Mouse (Mus musculus): Measurements from ENCODE around the gene Snf8. TPM values are rescaled to one million over a fixed set of nuclear protein-coding genes. Genes with fewer than 3 reads are reported as not detected.

The Snf8 gene
- polyA plus RNA-seq (2015; fragmentation: Nextera tagmentation; extraction: Ambion mirVana) = 80.5 and 92.6 TPM in 2 replicates

- peak; percentile 90 for ATAC-seq (ENCODE audit: insufficient read depth, low FRiP score)
Observed at GRCm38 (mm10) chr11:96034596-96035052, at the start of gene Snf8. Gene Snf8, plus strand, starts transcription at chr11:96034885.

DNA sequence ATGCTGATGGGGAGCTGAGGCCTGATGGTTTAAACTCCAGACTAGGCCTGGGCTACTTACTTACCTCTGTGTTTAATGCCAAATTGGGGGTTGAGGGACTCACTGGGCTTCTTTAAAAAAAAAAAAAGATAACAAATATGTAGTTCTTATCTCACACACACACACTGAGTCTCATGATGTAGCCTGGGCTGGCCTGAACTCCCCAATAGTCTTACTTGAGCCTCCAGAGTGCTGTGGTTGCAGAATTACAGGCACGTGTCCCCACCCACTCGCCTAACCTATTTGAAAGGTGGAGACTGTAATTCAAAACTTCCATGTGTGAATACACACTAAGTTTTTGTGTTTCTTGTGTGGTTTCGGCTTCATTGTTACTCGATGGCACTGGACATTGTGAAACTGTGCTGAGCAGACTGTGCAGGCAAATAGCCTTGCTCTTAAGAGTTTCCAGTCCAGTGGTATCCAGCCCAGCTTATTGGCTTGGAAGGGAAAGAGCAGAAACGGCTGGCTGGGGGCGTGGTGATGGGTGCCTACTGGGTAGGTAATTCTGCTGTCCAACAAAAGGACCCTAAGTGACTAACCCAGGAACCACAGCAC, 46.7 kb upstream of the Snf8 start:
- Histone ChIP-seq H3K9me3 (replicated peaks; ENCODE audit: control insufficient read depth, low read length) (no peaks in the 10 kb centered on the region), H3K4me1 (ENCODE audit: control insufficient read depth, insufficient read depth, low read length) (peaks cover 51% of the 10 kb centered on the region), H3K36me3 (ENCODE audit: control insufficient read depth, insufficient read depth, low read length) (no peaks in the 10 kb centered on the region), H3K27me3 (ENCODE audit: control insufficient read depth, insufficient read depth, low read length) (no peaks in the 10 kb centered on the region), H3K4me2 (ENCODE audit: low read depth, low read length) (no peak overlapping the region), H3K27ac (ENCODE audit: low read length) (peak overlapping the region; percentile 78), H3K4me3 (replicated peaks; ENCODE audit: low read length) (no peak overlapping the region), H3K9ac (ENCODE audit: low read length) (peak overlapping the region; percentile 7; the same call in 1 of the 2 replicates)
- ATAC-seq (ENCODE audit: insufficient read depth, low FRiP score) = no peak
- 64% methylated on average over 6 of the region's 6 CpGs for WGBS

More at GRCm38 (mm10) chr11:96034596-96035052, at the start of gene Snf8:
- Histone ChIP-seq H3K4me2 (ENCODE audit: low read depth, low read length) (peak within 1 kb of the TSS; percentile 95), H3K4me3 (replicated peaks; ENCODE audit: low read length) (peak within 1 kb of the TSS; percentile 91), H3K4me1 (ENCODE audit: control insufficient read depth, insufficient read depth, low read length) (peaks cover 16% of the 10 kb centered on the region), H3K9me3 (replicated peaks; ENCODE audit: control insufficient read depth, low read length) (no peaks in the 10 kb centered on the region), H3K27me3 (ENCODE audit: control insufficient read depth, insufficient read depth, low read length) (no peaks in the 10 kb centered on the region), H3K36me3 (ENCODE audit: control insufficient read depth, insufficient read depth, low read length) (peaks cover 4% of the 10 kb centered on the region; the same call in 1 of the 2 replicates), H3K27ac (ENCODE audit: low read length) (peak within 1 kb of the TSS; percentile 74), H3K9ac (ENCODE audit: low read length) (peak within 1 kb of the TSS; percentile 89)
- WGBS = under 1% methylated on average over 29 of the region's 29 CpGs

- no peaks in the 10 kb centered on the region for H3K27me3 ChIP-seq (ENCODE audit: control insufficient read depth, insufficient read depth, low read length)
- H3K36me3 ChIP-seq (ENCODE audit: control insufficient read depth, insufficient read depth, low read length) = no peaks in the 10 kb centered on the region
- peak overlapping the region; percentile 7; the same call in 1 of the 2 replicates for H3K9ac ChIP-seq (ENCODE audit: low read length)
- peak; percentile 59; the same call in 1 of the 2 replicates for ATAC-seq (ENCODE audit: insufficient read depth, low FRiP score)
- H3K9me3 ChIP-seq (replicated peaks; ENCODE audit: control insufficient read depth, low read length) = no peaks in the 10 kb centered on the region
- WGBS = 39% methylated on average over 9 of the region's 9 CpGs
- no peak overlapping the region for H3K4me3 ChIP-seq (replicated peaks; ENCODE audit: low read length)
- H3K4me1 ChIP-seq (ENCODE audit: control insufficient read depth, insufficient read depth, low read length) = peaks cover 51% of the 10 kb centered on the region
- peak overlapping the region; percentile 78 for H3K27ac ChIP-seq (ENCODE audit: low read length)
- H3K4me2 ChIP-seq (ENCODE audit: low read depth, low read length) = no peak overlapping the region
Observed at GRCm38 (mm10) chr11:95988533-95988932, 46.2 kb upstream of the Snf8 start.

- no peak overlapping the region for H3K9ac ChIP-seq (ENCODE audit: low read length)
Observed at GRCm38 (mm10) chr11:95989864-95990263, 44.8 kb upstream of the Snf8 start.

GRCm38 (mm10) chr11:95990431-95990830, 44.3 kb upstream of the Snf8 start:
- peaks cover 55% of the 10 kb centered on the region for H3K4me1 ChIP-seq (ENCODE audit: control insufficient read depth, insufficient read depth, low read length)
- no peak for ATAC-seq (ENCODE audit: insufficient read depth, low FRiP score)
- peak overlapping the region; percentile 85 for H3K9ac ChIP-seq (ENCODE audit: low read length)
- peak overlapping the region; percentile 73 for H3K4me2 ChIP-seq (ENCODE audit: low read depth, low read length)
- H3K27ac ChIP-seq (ENCODE audit: low read length) = peak overlapping the region; percentile 80
- H3K9me3 ChIP-seq (replicated peaks; ENCODE audit: control insufficient read depth, low read length) = no peaks in the 10 kb centered on the region
- WGBS = 46% methylated on average over 4 of the region's 4 CpGs
- no peaks in the 10 kb centered on the region for H3K27me3 ChIP-seq (ENCODE audit: control insufficient read depth, insufficient read depth, low read length)
- no peaks in the 10 kb centered on the region for H3K36me3 ChIP-seq (ENCODE audit: control insufficient read depth, insufficient read depth, low read length)
- H3K4me3 ChIP-seq (replicated peaks; ENCODE audit: low read length) = peak overlapping the region; percentile 52

More at GRCm38 (mm10) chr11:95989864-95990263, 44.8 kb upstream of the Snf8 start:
- ATAC-seq (ENCODE audit: insufficient read depth, low FRiP score) = no peak
- H3K27ac ChIP-seq (ENCODE audit: low read length) = peak overlapping the region; percentile 78; the same call in 1 of the 2 replicates
- no peaks in the 10 kb centered on the region for H3K9me3 ChIP-seq (replicated peaks; ENCODE audit: control insufficient read depth, low read length)
- no peak overlapping the region for H3K4me3 ChIP-seq (replicated peaks; ENCODE audit: low read length)
- peaks cover 52% of the 10 kb centered on the region for H3K4me1 ChIP-seq (ENCODE audit: control insufficient read depth, insufficient read depth, low read length)
- WGBS = 67% methylated on average over 8 of the region's 8 CpGs
- no peak overlapping the region for H3K4me2 ChIP-seq (ENCODE audit: low read depth, low read length)
- H3K36me3 ChIP-seq (ENCODE audit: control insufficient read depth, insufficient read depth, low read length) = no peaks in the 10 kb centered on the region
- H3K27me3 ChIP-seq (ENCODE audit: control insufficient read depth, insufficient read depth, low read length) = no peaks in the 10 kb centered on the region

DNA sequence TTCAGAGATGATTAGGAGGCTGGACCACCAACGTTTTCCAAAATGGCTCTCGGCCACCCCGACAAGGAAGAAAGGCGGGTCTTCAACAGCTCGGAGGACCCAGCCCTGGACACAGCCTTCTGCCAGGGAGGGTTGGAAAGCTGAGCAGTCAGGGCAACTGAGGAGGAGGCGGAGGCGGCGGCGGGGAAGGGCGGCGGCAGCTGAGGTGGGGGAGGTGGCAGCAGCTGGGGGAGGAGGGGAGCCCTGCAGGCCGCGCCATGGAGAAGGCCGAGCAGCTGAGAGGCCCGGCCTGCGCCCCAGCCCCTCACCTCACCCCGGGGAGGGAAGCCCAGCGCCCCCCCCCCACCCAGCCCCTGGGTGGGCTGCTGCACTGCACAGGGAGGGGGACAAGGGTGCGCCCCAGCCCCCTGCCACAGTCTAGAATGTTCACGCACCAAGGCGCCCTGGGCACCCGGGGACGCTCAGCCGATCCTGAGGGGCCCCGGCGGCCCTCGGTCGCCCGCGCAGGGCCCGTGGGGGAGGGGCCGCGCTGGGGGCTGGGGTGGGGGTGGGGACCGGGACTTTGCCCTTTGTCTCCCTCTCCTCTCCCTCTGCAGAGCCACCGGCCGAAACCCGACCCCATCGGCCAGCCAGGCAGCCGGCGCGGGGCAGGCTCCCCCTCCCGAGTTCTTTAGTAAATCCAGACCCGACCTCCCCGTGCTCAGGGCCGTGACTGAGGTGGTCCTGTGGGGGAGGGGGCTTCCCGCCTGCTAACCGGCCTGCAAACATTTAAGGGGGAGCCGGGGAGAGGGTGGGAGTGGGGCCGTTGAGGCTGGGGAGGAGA, 43.6 kb upstream of the Snf8 start:
- 12% methylated on average over 40 of the region's 49 CpGs for WGBS
- H3K27me3 ChIP-seq (ENCODE audit: control insufficient read depth, insufficient read depth, low read length) = no peaks in the 10 kb centered on the region
- H3K27ac ChIP-seq (ENCODE audit: low read length) = peak overlapping the region; percentile 80
- no peaks in the 10 kb centered on the region for H3K9me3 ChIP-seq (replicated peaks; ENCODE audit: control insufficient read depth, low read length)
- peak overlapping the region; percentile 73 for H3K4me2 ChIP-seq (ENCODE audit: low read depth, low read length)
- peak overlapping the region; percentile 52 for H3K4me3 ChIP-seq (replicated peaks; ENCODE audit: low read length)
- ATAC-seq (ENCODE audit: insufficient read depth, low FRiP score) = peak; percentile 54
- no peaks in the 10 kb centered on the region for H3K36me3 ChIP-seq (ENCODE audit: control insufficient read depth, insufficient read depth, low read length)
- H3K9ac ChIP-seq (ENCODE audit: low read length) = peak overlapping the region; percentile 85
- H3K4me1 ChIP-seq (ENCODE audit: control insufficient read depth, insufficient read depth, low read length) = peaks cover 55% of the 10 kb centered on the region

- no peak overlapping the region for H3K4me3 ChIP-seq (replicated peaks; ENCODE audit: low read length)
- H3K4me2 ChIP-seq (ENCODE audit: low read depth, low read length) = no peak overlapping the region
- 94% methylated on average over 8 of the region's 8 CpGs for WGBS
- peaks cover 43% of the 10 kb centered on the region for H3K4me1 ChIP-seq (ENCODE audit: control insufficient read depth, insufficient read depth, low read length)
- ATAC-seq (ENCODE audit: insufficient read depth, low FRiP score) = no peak
- no peaks in the 10 kb centered on the region for H3K9me3 ChIP-seq (replicated peaks; ENCODE audit: control insufficient read depth, low read length)
- H3K36me3 ChIP-seq (ENCODE audit: control insufficient read depth, insufficient read depth, low read length) = no peaks in the 10 kb centered on the region
- H3K27ac ChIP-seq (ENCODE audit: low read length) = no peak overlapping the region
- no peak overlapping the region for H3K9ac ChIP-seq (ENCODE audit: low read length)
- no peaks in the 10 kb centered on the region for H3K27me3 ChIP-seq (ENCODE audit: control insufficient read depth, insufficient read depth, low read length)
Observed at GRCm38 (mm10) chr11:95994151-95994550, 40.5 kb upstream of the Snf8 start.

GRCm38 (mm10) chr11:96003100-96003900, 31.4 kb upstream of the Snf8 start:
- no peak for ATAC-seq (ENCODE audit: insufficient read depth, low FRiP score)
- no peaks in the 10 kb centered on the region for H3K27me3 ChIP-seq (ENCODE audit: control insufficient read depth, insufficient read depth, low read length)
- peak overlapping the region; percentile 84 for H3K4me3 ChIP-seq (replicated peaks; ENCODE audit: low read length)
- H3K4me1 ChIP-seq (ENCODE audit: control insufficient read depth, insufficient read depth, low read length) = peaks cover 30% of the 10 kb centered on the region
- no peaks in the 10 kb centered on the region for H3K9me3 ChIP-seq (replicated peaks; ENCODE audit: control insufficient read depth, low read length)
- peak overlapping the region; percentile 92 for H3K4me2 ChIP-seq (ENCODE audit: low read depth, low read length)
- no peaks in the 10 kb centered on the region for H3K36me3 ChIP-seq (ENCODE audit: control insufficient read depth, insufficient read depth, low read length)
- 9% methylated on average over 12 of the region's 12 CpGs for WGBS
- H3K27ac ChIP-seq (ENCODE audit: low read length) = 0 out of 2 replicates have a peak overlapping the region, but pooled peaks have one; percentile 1
- H3K9ac ChIP-seq (ENCODE audit: low read length) = peak overlapping the region; percentile 53
